Mouse (Mus musculus) retina, postnatal 1 day (tissue): Measurements from ENCODE around the gene Cngb1.

Source experiments
- DNase-seq: peaks from one replicate; pipeline ENCODE4 v3.0.0-alpha.2; 2012

Cngb1 gene

GRCm38 (mm10) chr8:95191497-95192175 lies 114.7 kb downstream of the Cngb1 start:
- DNase-seq: no peak
